Mouse (Mus musculus): ENCODE measurements at regions not wholly inside any gene's neighbourhood (a gene's known extent, or its start where the extent isn't known, plus 50 kb on each side); places are given as distances from the start of the nearest gene placed in this dataset.

- DNase-seq (ENCODE audit: low spot score in 2 of 2) = no peak
These were observed 234.8 kb upstream of the Gpc5 start for GRCm38 (mm10) chr14:114857171-114857570.

GRCm38 (mm10) chr14:114857689-114858088, 234.3 kb upstream of the Gpc5 start:
- DNase-seq (ENCODE audit: low spot score in 2 of 2) = no peak

- no peak for DNase-seq (ENCODE audit: low spot score in 2 of 2)
These were observed 228.4 kb upstream of the Gpc5 start for GRCm38 (mm10) chr14:114863585-114863984.

- DNase-seq (ENCODE audit: low spot score in 2 of 2) = no peak
These were observed 227.9 kb upstream of the Gpc5 start for GRCm38 (mm10) chr14:114864102-114864501.

GRCm38 (mm10) chr14:114869233-114869632, 222.8 kb upstream of the Gpc5 start:
- DNase-seq (ENCODE audit: low spot score in 2 of 2) = no peak

GRCm38 (mm10) chr14:114875101-114875500, 216.9 kb upstream of the Gpc5 start:
- DNase-seq (ENCODE audit: low spot score in 2 of 2) = no peak

GRCm38 (mm10) chr14:114876427-114876826, 215.6 kb upstream of the Gpc5 start:
- DNase-seq (ENCODE audit: low spot score in 2 of 2) = no peak

- DNase-seq (ENCODE audit: low spot score in 2 of 2) = no peak
These were observed 214.5 kb upstream of the Gpc5 start for GRCm38 (mm10) chr14:114877477-114877876.

- DNase-seq (ENCODE audit: low spot score in 2 of 2) = no peak
These were observed 211.7 kb upstream of the Gpc5 start for GRCm38 (mm10) chr14:114880291-114880690.

GRCm38 (mm10) chr14:114904109-114904508, 187.9 kb upstream of the Gpc5 start:
- DNase-seq (ENCODE audit: low spot score in 2 of 2) = peak in 1 of 2 experiments; percentile 33

- no peak for DNase-seq (ENCODE audit: low spot score in 2 of 2)
These were observed 179.7 kb upstream of the Gpc5 start for GRCm38 (mm10) chr14:114912271-114912670.

GRCm38 (mm10) chr14:114913238-114913637, 178.8 kb upstream of the Gpc5 start:
- DNase-seq (ENCODE audit: low spot score in 2 of 2) = peak; percentile 44 to 74

- DNase-seq (ENCODE audit: low spot score in 2 of 2) = no peak
These were observed 146.3 kb upstream of the Gpc5 start for GRCm38 (mm10) chr14:114945744-114946143.

GRCm38 (mm10) chr14:114946321-114946720, 145.7 kb upstream of the Gpc5 start:
- DNase-seq (ENCODE audit: low spot score in 2 of 2) = no peak

- peak in 1 of 2 experiments; percentile 7 for DNase-seq (ENCODE audit: low spot score in 2 of 2)
These were observed 143.5 kb upstream of the Gpc5 start for GRCm38 (mm10) chr14:114948341-114949155.

GRCm38 (mm10) chr14:114949156-114949496, 142.9 kb upstream of the Gpc5 start:
- DNase-seq (ENCODE audit: low spot score in 2 of 2) = no peak

- DNase-seq (ENCODE audit: low spot score in 2 of 2) = no peak
These were observed 139.7 kb upstream of the Gpc5 start for GRCm38 (mm10) chr14:114952280-114952679.

- no peak for DNase-seq (ENCODE audit: low spot score in 2 of 2)
These were observed 138.8 kb upstream of the Gpc5 start for GRCm38 (mm10) chr14:114953070-114953665.

- no peak for DNase-seq (ENCODE audit: low spot score in 2 of 2)
These were observed 137.7 kb upstream of the Gpc5 start for GRCm38 (mm10) chr14:114954287-114954686.

GRCm38 (mm10) chr14:114955572-114955971, 136.4 kb upstream of the Gpc5 start:
- no peak for DNase-seq (ENCODE audit: low spot score in 2 of 2)

- DNase-seq (ENCODE audit: low spot score in 2 of 2) = no peak
These were observed 131.7 kb upstream of the Gpc5 start for GRCm38 (mm10) chr14:114960273-114960672.

GRCm38 (mm10) chr14:114965941-114966340, 126.1 kb upstream of the Gpc5 start:
- DNase-seq (ENCODE audit: low spot score in 2 of 2) = no peak

GRCm38 (mm10) chr14:114969020-114969419, 123.0 kb upstream of the Gpc5 start:
- DNase-seq (ENCODE audit: low spot score in 2 of 2) = peak in 1 of 2 experiments; percentile 71
